In the genomic region with DNA sequence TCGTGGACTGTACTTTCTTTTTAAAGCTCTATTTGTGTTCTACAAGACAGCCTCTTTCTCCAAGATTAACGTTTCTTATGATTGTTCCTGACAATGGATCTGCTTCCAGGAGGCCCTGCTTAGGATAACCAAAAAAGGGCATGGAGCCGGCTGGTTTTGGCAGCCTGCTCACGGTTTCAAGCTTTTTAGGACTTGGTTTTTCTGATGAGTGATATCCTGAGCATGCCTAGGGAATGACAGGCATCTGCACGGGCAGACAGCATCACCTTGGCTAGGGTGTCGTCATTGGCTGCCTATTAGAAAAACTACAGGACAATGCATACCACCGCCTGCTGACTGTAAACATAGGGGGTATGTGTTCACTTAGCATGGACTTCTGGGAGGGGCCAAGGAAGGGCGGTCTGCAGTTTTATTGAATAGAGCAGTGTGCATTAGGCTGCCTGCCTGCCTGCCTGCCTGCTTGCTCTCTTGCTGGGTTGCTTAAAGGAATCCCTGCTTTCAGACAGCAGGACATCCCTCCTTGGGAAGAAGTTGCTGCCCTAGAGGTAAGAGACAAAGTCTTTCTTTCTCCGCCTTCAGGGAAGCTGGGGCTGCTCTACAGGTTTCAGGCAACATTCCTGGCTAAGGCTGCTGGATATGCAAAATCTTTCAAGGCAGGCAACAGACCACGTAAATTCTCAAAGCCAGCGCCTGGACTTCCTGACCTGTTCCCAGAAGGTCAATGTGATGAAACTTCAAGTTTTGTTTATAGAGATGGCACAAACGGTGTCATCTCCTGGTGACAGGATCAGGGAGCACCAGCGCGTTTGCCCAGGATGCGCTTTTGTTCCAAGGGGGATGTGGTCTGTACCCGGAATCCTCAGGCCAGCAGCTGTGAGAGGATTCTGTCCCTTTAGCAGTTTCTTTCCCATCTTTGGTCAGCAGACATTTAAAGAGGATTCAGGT, we compare ENCODE assay signal across 8 mouse cellular contexts. TPM values are rescaled to one million over a fixed set of nuclear protein-coding genes. Genes with fewer than 3 reads are reported as not detected.
DNase-seq lines count a peak whose midpoint lies in the region; ATAC-seq and TF ChIP-seq lines count a peak whose summit lies in the region.

A gene (plus strand): TSS at position 380 of the 945 bp plus-strand sequence.

- peak within 1 kb of the TSS; percentile 77 for H3K27ac ChIP-seq in heart, adult 2 months
- peak within 1 kb of the TSS; percentile 96 for H3K27ac ChIP-seq in kidney, adult 2 months (ENCODE audit: insufficient read depth, low read depth, low read length)
- peak within 1 kb of the TSS; percentile 15; the same call in 1 of the 2 replicates for H3K27ac ChIP-seq in liver, embryonic 11.5 days (ENCODE audit: low read depth, low read length)
- no peak within 1 kb of the TSS for H3K27ac ChIP-seq in neural tube, embryonic 13.5 days (replicated peaks)

- WGBS in heart, adult 2 months, result 4% methylated on average over 16 of the region's 16 CpGs
- 15% methylated on average over 16 of the region's 16 CpGs for WGBS in kidney, adult 2 months
- WGBS in liver, embryonic 11.5 days, result 33% methylated on average over 16 of the region's 16 CpGs
- WGBS in neural tube, embryonic 13.5 days, result 8% methylated on average over 16 of the region's 16 CpGs

- in situ Hi-C loops in Patski (cut with MboI; ENCODE audit: low pct_unique_long_range_greater_than_20kb), result loop anchor here (5.0 kb wide), 2 partner anchors 39 to 76 kb away; no protein-coding TSS in a partner anchor

- intact Hi-C loops in heart, adult 2 months (cut with DNase I), result loop anchor here (1.0 to 5.0 kb wide), 5 partner anchors 11 to 154 kb away; no protein-coding TSS in a partner anchor

- H3K4me2 ChIP-seq in liver, embryonic 11.5 days, result peak within 1 kb of the TSS; percentile 61
- H3K4me2 ChIP-seq in neural tube, embryonic 13.5 days, result peak within 1 kb of the TSS; percentile 47

- no peak for TF ChIP-seq CTCF in Patski (IDR thresholded peaks at IDR 0.05)
- no peak for TF ChIP-seq CTCF in heart, adult 2 months (IDR thresholded peaks at IDR 0.05)
- no peak for TF ChIP-seq CTCF in kidney, adult 2 months (conservative IDR thresholded peaks at IDR 0.05; ENCODE audit: insufficient read depth, insufficient read length, low read depth, low read length)

- ATAC-seq in Patski, result peak; percentile 91
- peak; percentile 45; the same call in 1 of the 2 replicates for ATAC-seq in liver, embryonic 11.5 days (replicated peaks; ENCODE audit: low FRiP score)
- ATAC-seq in neural tube, embryonic 13.5 days (ENCODE audit: low read depth), result peak; percentile 84

- peaks cover 14% of the 10 kb centered on the region for H3K4me1 ChIP-seq in heart, adult 2 months (ENCODE audit: control insufficient read depth, insufficient read depth, low read length)
- peaks cover 4% of the 10 kb centered on the region; the same call in 1 of the 2 replicates for H3K4me1 ChIP-seq in kidney, adult 2 months (ENCODE audit: control insufficient read depth, insufficient read depth, low read length)
- H3K4me1 ChIP-seq in liver, embryonic 11.5 days (replicated peaks; ENCODE audit: control insufficient read depth, insufficient read depth, low read length), result peaks cover 4% of the 10 kb centered on the region; the same call in 1 of the 2 replicates
- H3K4me1 ChIP-seq in neural tube, embryonic 13.5 days (replicated peaks), result peaks cover 9% of the 10 kb centered on the region

- peak within 1 kb of the TSS; percentile 71 for H3K9ac ChIP-seq in heart, adult 2 months (ENCODE audit: low read depth, low read length)
- peak within 1 kb of the TSS; percentile 54 for H3K9ac ChIP-seq in liver, embryonic 11.5 days (ENCODE audit: low read depth, low read length)
- peak within 1 kb of the TSS; percentile 31 for H3K9ac ChIP-seq in neural tube, embryonic 13.5 days

- peak; percentile 81 for TF ChIP-seq POLR2A in heart, adult 2 months (IDR thresholded peaks at IDR 0.05; ENCODE audit: insufficient read depth, low read depth, low read length)
- TF ChIP-seq POLR2A in kidney, adult 2 months (IDR thresholded peaks at IDR 0.05; ENCODE audit: low read depth, low read length), result peak; percentile 24

- H3K79me2 ChIP-seq in heart, adult 2 months (replicated peaks; ENCODE audit: control insufficient read depth, insufficient read depth, low read length), result peaks cover 3% of the 10 kb centered on the region; the same call in 1 of the 2 replicates

- TF ChIP-seq EP300 in heart, adult 2 months (IDR thresholded peaks at IDR 0.05; ENCODE audit: insufficient read depth, low read depth, low read length), result 0 out of 2 replicates have a peak, but pooled peaks have one; percentile 7

- H3K27me3 ChIP-seq in Patski, result no peaks in the 10 kb centered on the region
- no peaks in the 10 kb centered on the region for H3K27me3 ChIP-seq in heart, adult 2 months (ENCODE audit: control insufficient read depth, insufficient read depth, low read length)
- no peaks in the 10 kb centered on the region for H3K27me3 ChIP-seq in kidney, adult 2 months (replicated peaks; ENCODE audit: control insufficient read depth, insufficient read depth, low read length)
- no peaks in the 10 kb centered on the region for H3K27me3 ChIP-seq in liver, embryonic 11.5 days (replicated peaks; ENCODE audit: control insufficient read depth, insufficient read depth, low read length)
- H3K27me3 ChIP-seq in neural tube, embryonic 13.5 days, result no peaks in the 10 kb centered on the region

- CTCF ChIA-PET in Patski (lab: Charles Lee), result no interaction called here

- peak within 1 kb of the TSS; percentile 61 for H3K4me3 ChIP-seq in heart, adult 2 months
- H3K4me3 ChIP-seq in kidney, adult 2 months (ENCODE audit: insufficient read depth, low read depth, low read length), result peak within 1 kb of the TSS; percentile 61
- H3K4me3 ChIP-seq in liver, embryonic 11.5 days (ENCODE audit: low read depth, low read length), result peak within 1 kb of the TSS; percentile 35
- peak within 1 kb of the TSS; percentile 31 for H3K4me3 ChIP-seq in neural tube, embryonic 13.5 days

- peak; percentile 85 for DNase-seq in Patski (ENCODE audit: low read depth, low spot score)
- peak; percentile 73 for DNase-seq in embryo, embryonic 10.5 days (ENCODE audit: low spot score)
- DNase-seq in heart, adult 2 months, result peak; percentile 77 to 78
- peak; percentile 74 for DNase-seq in kidney, adult 2 months
- peak; percentile 42 for DNase-seq in liver, embryonic 11.5 days (ENCODE audit: low spot score)
- no peak for DNase-seq in cerebellum, adult 9-10 months
- no peak for DNase-seq in cerebellum, postnatal 25 days

- no peaks in the 10 kb centered on the region for H3K9me3 ChIP-seq in liver, embryonic 11.5 days (ENCODE audit: control insufficient read depth, low read length)
- no peaks in the 10 kb centered on the region for H3K9me3 ChIP-seq in neural tube, embryonic 13.5 days

- POLR2A ChIA-PET in Patski (lab: Charles Lee), result interaction anchor here (0.7 to 1.7 kb wide), 13 partner anchors 10 to 264 kb away, joined by 3 to 7 read pairs (median 3); no protein-coding TSS in a partner anchor

- H3K36me3 ChIP-seq in heart, adult 2 months (ENCODE audit: control insufficient read depth, insufficient read depth, low read length), result peaks cover 7% of the 10 kb centered on the region
- H3K36me3 ChIP-seq in kidney, adult 2 months (ENCODE audit: control insufficient read depth, insufficient read depth, low read length), result no peaks in the 10 kb centered on the region
- H3K36me3 ChIP-seq in liver, embryonic 11.5 days (ENCODE audit: control insufficient read depth, insufficient read depth, low read length), result no peaks in the 10 kb centered on the region
- H3K36me3 ChIP-seq in neural tube, embryonic 13.5 days, result no peaks in the 10 kb centered on the region

RNA-seq across cellular contexts. Expression of the gene that starts here (rescaled TPM):
- 800 TPM for polyA plus RNA-seq in Patski (2021)
- 10 to 100 TPM; 47.6 to 62.8 TPM for total RNA-seq in heart, adult 2 months (2021)
- 14.1 and 28.2 TPM in 2 replicates for polyA plus RNA-seq in heart, adult 2 months (2012; rRNA removed)
- polyA plus RNA-seq in kidney, adult 2 months (2012; rRNA removed), result 17.7 and 24.7 TPM in 2 replicates
- polyA plus RNA-seq in liver, embryonic 11.5 days (2014; fragmentation: Nextera tagmentation; extraction: Ambion mirVana), result 120 and 134 TPM in 2 replicates
- polyA plus RNA-seq in neural tube, embryonic 13.5 days (2015; fragmentation: Nextera tagmentation; extraction: Ambion mirVana), result 92.0 and 96.2 TPM in 2 replicates

Comparison
In these comparisons a context has a peak if more than half of its experiments do, and no peak if none do; other contexts are left out.
1. DNase-seq: peak in Patski (single experiment), embryo, embryonic 10.5 days (single experiment), heart, adult 2 months (2 of 2), kidney, adult 2 months (single experiment) and liver, embryonic 11.5 days (single experiment); none in cerebellum, adult 9-10 months (single experiment) and cerebellum, postnatal 25 days (0 of 2).
2. Peak in every context shown above with its lines, with median percentiles within 50 percentile points of each other: ATAC-seq, H3K4me3 ChIP-seq and H3K9ac ChIP-seq.